Mouse (Mus musculus) forebrain, embryonic 12.5 days (tissue): ENCODE results near the gene Card10. TPM values are rescaled to one million over a fixed set of nuclear protein-coding genes. Genes with fewer than 3 reads are reported as not detected.
"Not testable (repeated sequence)": the region's sequence is repeated elsewhere in the genome, so short reads cannot be mapped to it uniquely, and the experiment has no call there.

ENCODE experiments used
- ATAC-seq: fragments of 200-750 bp; cut with Nextera tagmentation; 2 replicates; pipeline ENCODE4 v1.8.0; 2017; ENCODE audit warnings: moderate TSS enrichment; ENCODE audit not compliant: low FRiP score
- H3K27ac ChIP-seq: fragments of 300-500 bp; sonication (generic); 2 replicates; pipeline ENCODE4 v1.5.1; 2016; ENCODE audit warnings: mild to moderate bottlenecking
- H3K27me3 ChIP-seq: fragments of 300-500 bp; sonication (generic); 2 replicates; pipeline ENCODE4 v1.6.1; 2016; ENCODE audit warnings: mild to moderate bottlenecking
- H3K36me3 ChIP-seq: fragments of 300-500 bp; sonication (generic); replicated peaks from 2 replicates; pipeline ENCODE4 v1.6.1; 2016; ENCODE audit warnings: mild to moderate bottlenecking
- H3K4me1 ChIP-seq: fragments of 300-500 bp; sonication (generic); 2 replicates; pipeline ENCODE4 v1.6.1; 2016
- H3K4me2 ChIP-seq: fragments of 300-500 bp; sonication (generic); 2 replicates; pipeline ENCODE4 v1.6.1; 2016; ENCODE audit warnings: mild to moderate bottlenecking, moderate library complexity
- H3K4me3 ChIP-seq: fragments of 300-500 bp; sonication (generic); replicated peaks from 2 replicates; pipeline ENCODE4 v1.5.1; 2016; ENCODE audit warnings: mild to moderate bottlenecking
- H3K9ac ChIP-seq: fragments of 300-500 bp; sonication (generic); 2 replicates; pipeline ENCODE4 v1.6.1; 2016; ENCODE audit warnings: mild to moderate bottlenecking
- H3K9me3 ChIP-seq: fragments of 300-500 bp; sonication (generic); 2 replicates; pipeline ENCODE4 v1.6.1; 2016
- WGBS: fragments of 180-500 bp; shearing (Covaris S2); methylation state at CpG from one replicate; pipeline ENCODE4 v1.1.7; 2016; 5-methylcytosine and 5-hydroxymethylcytosine counted together
- polyA plus RNA-seq: library from polyadenylated mRNA; unstranded; fragments of >200 nt; fragmentation: Nextera tagmentation; extraction: Ambion mirVana; gene quantifications from 2 replicates; pipeline ENCODE4 v1.2.1, GENCODE M21; 2016

The Card10 gene
- 2.0 and 2.1 TPM in 2 replicates for polyA plus RNA-seq

GRCm38 (mm10) chr15:78802776-78803391 lies at the start of gene Card10:
Card10 (minus strand) TSS chr15:78803042.
- Histone ChIP-seq H3K4me3 (peak within 1 kb of the TSS; percentile 51), H3K27ac (no peak within 1 kb of the TSS), H3K4me1 (peaks cover 31% of the 10 kb centered on the region), H3K27me3 (peaks cover 66% of the 10 kb centered on the region), H3K9me3 (no peaks in the 10 kb centered on the region), H3K9ac (peak within 1 kb of the TSS; percentile 56), H3K36me3 (no peaks in the 10 kb centered on the region), H3K4me2 (peak within 1 kb of the TSS; percentile 87)
- under 1% methylated on average over 65 of the region's 70 CpGs for WGBS
- peak; percentile 63 for ATAC-seq

GRCm38 (mm10) chr15:78851505-78852153 lies 48.8 kb upstream of the Card10 start:
- H3K27ac ChIP-seq: no peak overlapping the region
- no peaks in the 10 kb centered on the region for H3K9me3 ChIP-seq
- H3K9ac ChIP-seq: no peak overlapping the region
- peaks cover 6% of the 10 kb centered on the region; the same call in 1 of the 2 replicates for H3K4me1 ChIP-seq
- no peaks in the 10 kb centered on the region for H3K36me3 ChIP-seq
- H3K4me2 ChIP-seq: peak overlapping the region; percentile 24
- 18% methylated on average over 13 of the region's 13 CpGs for WGBS
- H3K27me3 ChIP-seq: peaks cover 25% of the 10 kb centered on the region
- ATAC-seq: peak; percentile 81
- no peak overlapping the region for H3K4me3 ChIP-seq

DNA sequence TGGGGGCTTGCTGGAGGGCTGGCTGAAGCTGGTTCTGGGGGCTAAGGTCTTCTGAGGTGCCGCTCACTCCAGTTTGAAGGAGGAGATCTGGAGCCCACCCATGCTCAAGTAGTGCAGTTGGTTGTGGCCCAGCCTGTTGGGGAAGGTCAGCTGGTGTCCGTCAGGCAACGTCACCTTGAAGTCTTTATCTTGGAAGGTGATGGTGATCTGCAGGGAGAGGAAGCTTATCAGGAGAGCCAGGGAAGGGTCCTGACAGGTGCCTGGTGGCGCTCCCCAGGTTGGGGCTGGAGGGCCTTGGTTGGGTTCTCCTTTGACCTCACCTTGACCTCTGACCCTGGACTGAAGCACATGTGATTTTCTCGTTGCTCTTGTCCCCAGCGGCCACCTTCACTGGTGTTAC lies 48.1 kb upstream of the Card10 start:
- Histone ChIP-seq H3K4me1 (peaks cover 6% of the 10 kb centered on the region; the same call in 1 of the 2 replicates), H3K27me3 (peaks cover 29% of the 10 kb centered on the region), H3K4me3 (no peak overlapping the region), H3K4me2 (no peak overlapping the region), H3K9ac (no peak overlapping the region), H3K9me3 (no peaks in the 10 kb centered on the region), H3K27ac (no peak overlapping the region), H3K36me3 (no peaks in the 10 kb centered on the region)
- 70% methylated on average over 6 of the region's 6 CpGs for WGBS
- no peak for ATAC-seq

- peaks cover 36% of the 10 kb centered on the region for H3K27me3 ChIP-seq
- H3K36me3 ChIP-seq: no peaks in the 10 kb centered on the region
- H3K4me1 ChIP-seq: peaks cover 6% of the 10 kb centered on the region; the same call in 1 of the 2 replicates
- no peak overlapping the region for H3K27ac ChIP-seq
- H3K4me2 ChIP-seq: no peak overlapping the region
- no peak overlapping the region for H3K4me3 ChIP-seq
- no peak overlapping the region for H3K9ac ChIP-seq
- H3K9me3 ChIP-seq: no peaks in the 10 kb centered on the region
- 69% methylated on average over 15 of the region's 15 CpGs for WGBS
- no peak for ATAC-seq
Measured at GRCm38 (mm10) chr15:78850059-78850824, 47.4 kb upstream of the Card10 start.

DNA sequence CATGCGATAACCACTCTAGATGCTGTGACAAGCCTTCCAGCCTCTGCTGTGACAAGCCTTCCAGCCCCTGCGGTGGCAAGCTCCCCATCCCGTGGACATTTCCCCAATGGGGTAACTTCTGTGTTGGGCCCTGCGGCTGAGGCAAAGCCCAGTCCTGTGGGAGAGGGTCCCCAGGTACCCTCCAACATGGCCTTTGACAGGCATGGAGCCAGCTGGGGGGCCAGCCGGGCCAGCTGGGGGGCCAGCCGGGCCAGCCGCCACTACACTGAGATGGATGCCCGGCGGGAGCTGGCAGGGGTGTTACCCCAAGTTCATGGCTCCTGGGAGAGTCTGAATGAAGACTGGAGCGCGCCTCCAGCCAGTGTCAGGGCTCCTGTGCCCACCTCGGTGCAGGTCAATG lies 46.6 kb upstream of the Card10 start:
- Histone ChIP-seq H3K27ac (no peak overlapping the region), H3K9ac (no peak overlapping the region), H3K4me2 (no peak overlapping the region), H3K4me3 (no peak overlapping the region), H3K9me3 (no peaks in the 10 kb centered on the region), H3K27me3 (peaks cover 42% of the 10 kb centered on the region), H3K4me1 (peaks cover 8% of the 10 kb centered on the region; the same call in 1 of the 2 replicates), H3K36me3 (no peaks in the 10 kb centered on the region)
- ATAC-seq: no peak
- 87% methylated on average over 12 of the region's 12 CpGs for WGBS

- no peaks in the 10 kb centered on the region for H3K36me3 ChIP-seq
- H3K9ac ChIP-seq: no peak overlapping the region
- peaks cover 10% of the 10 kb centered on the region; the same call in 1 of the 2 replicates for H3K4me1 ChIP-seq
- H3K4me3 ChIP-seq: no peak overlapping the region
- H3K4me2 ChIP-seq: no peak overlapping the region
- no peak overlapping the region for H3K27ac ChIP-seq
- peaks cover 52% of the 10 kb centered on the region for H3K27me3 ChIP-seq
- ATAC-seq: no peak
- H3K9me3 ChIP-seq: no peaks in the 10 kb centered on the region
- 30% methylated on average over 5 of the region's 5 CpGs for WGBS
Measured at GRCm38 (mm10) chr15:78848467-78848866, 45.6 kb upstream of the Card10 start.

DNA sequence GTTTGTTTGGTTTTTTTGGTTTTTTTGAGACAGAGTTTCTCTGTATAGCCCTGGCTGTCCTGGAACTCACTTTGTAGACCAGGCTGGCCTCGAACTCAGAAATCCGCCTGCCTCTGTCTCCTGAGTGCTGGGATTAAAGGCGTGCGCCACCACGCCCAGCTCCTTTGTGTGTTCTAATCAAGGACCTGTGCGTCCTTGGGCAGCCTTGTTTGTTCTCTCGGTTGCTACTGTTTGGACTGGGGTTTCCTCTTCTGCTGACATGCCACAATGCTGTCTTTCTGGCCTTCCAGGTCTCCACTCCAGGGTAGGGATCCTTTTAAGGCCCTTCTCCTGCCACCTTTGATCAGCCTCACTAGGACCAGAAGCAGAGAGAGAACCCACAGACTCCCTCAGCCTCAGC lies 44.0 kb upstream of the Card10 start:
- Histone ChIP-seq H3K4me1 (peaks cover 25% of the 10 kb centered on the region), H3K27me3 (peaks cover 65% of the 10 kb centered on the region)
- H3K9me3 ChIP-seq, H3K9ac ChIP-seq, H3K27ac ChIP-seq, H3K36me3 ChIP-seq, H3K4me3 ChIP-seq, ATAC-seq, H3K4me2 ChIP-seq: not testable (repeated sequence)
- WGBS: 80% methylated on average over 7 of the region's 7 CpGs

DNA sequence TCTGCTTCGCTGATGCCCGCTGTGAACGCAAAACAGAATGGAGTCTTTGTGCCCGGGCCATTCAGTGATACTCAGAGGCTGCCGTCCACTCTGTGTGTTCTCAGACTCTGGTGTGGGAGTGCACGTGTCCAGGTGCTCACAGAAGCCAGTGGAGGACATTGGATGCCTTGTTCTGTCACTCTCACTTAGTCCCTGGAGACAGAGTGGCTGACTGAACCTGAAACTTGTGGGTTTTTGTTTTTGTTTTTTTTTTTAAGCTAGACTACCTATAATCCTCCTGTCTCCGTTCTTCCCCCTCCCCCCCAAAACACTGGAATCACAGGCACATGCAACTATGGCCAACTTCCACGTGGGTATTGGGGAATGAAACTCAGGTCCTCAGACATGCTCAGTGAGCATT lies 43.5 kb upstream of the Card10 start:
- no peak overlapping the region for H3K4me2 ChIP-seq
- no peak for ATAC-seq
- peaks cover 22% of the 10 kb centered on the region for H3K4me1 ChIP-seq
- H3K9me3 ChIP-seq: no peaks in the 10 kb centered on the region
- peaks cover 69% of the 10 kb centered on the region for H3K27me3 ChIP-seq
- no peak overlapping the region for H3K9ac ChIP-seq
- H3K36me3 ChIP-seq: no peaks in the 10 kb centered on the region
- H3K4me3 ChIP-seq: no peak overlapping the region
- WGBS: 71% methylated on average over 8 of the region's 8 CpGs
- no peak overlapping the region for H3K27ac ChIP-seq

DNA sequence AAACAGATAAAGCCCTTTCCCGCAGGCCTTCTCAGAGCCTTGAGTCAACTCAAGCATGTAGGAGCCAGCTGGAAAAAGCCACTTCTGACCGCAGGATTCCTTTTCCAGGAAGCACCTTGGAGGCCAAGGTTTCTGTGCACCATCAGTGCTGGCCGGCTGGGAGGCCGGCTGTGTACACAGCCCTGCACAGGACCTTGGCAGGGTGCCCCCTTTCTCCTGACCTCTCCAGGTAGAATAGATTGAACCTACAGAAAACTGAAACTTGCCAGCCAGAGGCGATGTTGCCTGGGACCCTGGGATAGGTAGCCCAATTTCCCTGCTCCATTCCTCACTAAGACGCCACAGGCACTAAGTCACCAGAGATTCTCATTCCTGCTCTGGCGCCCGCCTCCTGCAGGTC lies 43.0 kb upstream of the Card10 start:
- WGBS: 92% methylated on average over 8 of the region's 8 CpGs
- no peak overlapping the region for H3K4me3 ChIP-seq
- no peak for ATAC-seq
- H3K9ac ChIP-seq: no peak overlapping the region
- no peaks in the 10 kb centered on the region for H3K9me3 ChIP-seq
- no peak overlapping the region for H3K27ac ChIP-seq
- no peak overlapping the region for H3K4me2 ChIP-seq
- peaks cover 69% of the 10 kb centered on the region for H3K27me3 ChIP-seq
- peaks cover 20% of the 10 kb centered on the region for H3K4me1 ChIP-seq
- no peaks in the 10 kb centered on the region for H3K36me3 ChIP-seq

GRCm38 (mm10) chr15:78845321-78845720 lies 42.5 kb upstream of the Card10 start:
- WGBS: 75% methylated on average over 11 of the region's 11 CpGs
- Histone ChIP-seq H3K36me3 (no peaks in the 10 kb centered on the region), H3K27ac (no peak overlapping the region), H3K4me2 (no peak overlapping the region), H3K9me3 (no peaks in the 10 kb centered on the region), H3K27me3 (peaks cover 73% of the 10 kb centered on the region), H3K4me3 (no peak overlapping the region), H3K9ac (no peak overlapping the region), H3K4me1 (peaks cover 21% of the 10 kb centered on the region)
- ATAC-seq: no peak

DNA sequence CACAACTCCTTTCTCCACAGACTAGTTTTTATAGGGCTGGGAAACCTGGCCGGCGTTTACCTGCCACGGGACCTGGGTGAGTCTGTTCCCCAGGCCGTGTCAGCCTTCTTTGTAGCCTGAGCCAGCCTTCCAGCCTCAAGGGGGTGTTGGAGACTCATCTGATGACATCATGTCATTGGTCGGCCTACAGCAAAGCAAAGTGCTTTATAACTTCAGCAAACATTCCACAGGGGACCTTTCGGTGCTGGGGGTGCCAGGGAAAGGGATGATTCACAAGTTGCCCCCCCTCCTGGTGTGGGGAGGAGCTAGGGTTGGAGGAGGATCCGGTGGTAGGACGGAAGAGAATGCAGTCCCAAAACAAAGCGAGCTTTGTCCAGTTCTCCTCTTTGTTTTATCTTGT lies 41.9 kb upstream of the Card10 start:
- no peaks in the 10 kb centered on the region for H3K36me3 ChIP-seq
- H3K4me1 ChIP-seq: peaks cover 27% of the 10 kb centered on the region
- 49% methylated on average over 9 of the region's 9 CpGs for WGBS
- H3K27me3 ChIP-seq: peaks cover 75% of the 10 kb centered on the region
- H3K9me3 ChIP-seq: no peaks in the 10 kb centered on the region
- no peak overlapping the region; the same call in 1 of the 2 replicates for H3K4me2 ChIP-seq
- no peak for ATAC-seq
- 0 out of 2 replicates have a peak overlapping the region, but pooled peaks have one; percentile 59 for H3K27ac ChIP-seq
- H3K4me3 ChIP-seq: no peak overlapping the region
- no peak overlapping the region for H3K9ac ChIP-seq
